Mouse (Mus musculus): ENCODE measurements around the gene Kcnk1. TPM values are rescaled to one million over a fixed set of nuclear protein-coding genes. Genes with fewer than 3 reads are reported as not detected.

Kcnk1 gene
- total RNA-seq, 1 experiment = 28.0 TPM

DNA sequence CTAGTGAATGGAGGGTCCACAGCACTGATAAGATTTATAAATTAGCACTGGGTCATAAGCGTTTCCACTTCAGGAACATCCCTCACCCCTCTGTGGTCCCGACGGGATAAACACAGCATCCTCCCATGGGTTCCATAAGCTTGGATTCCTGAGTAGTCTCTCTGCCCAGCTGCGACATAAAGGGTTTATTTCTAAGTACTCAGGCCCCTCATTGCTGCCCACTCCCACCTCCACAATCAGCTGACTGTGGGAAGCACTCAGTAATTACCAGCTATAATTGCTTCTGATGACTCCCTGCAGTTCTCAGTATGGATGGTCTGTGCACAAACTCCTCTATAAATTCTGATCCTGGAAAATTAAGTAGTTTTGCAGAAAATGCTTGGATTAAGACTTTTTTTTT, 58.9 kb downstream of the Kcnk1 start:
- TF ChIP-seq ZNF384 (IDR thresholded peaks at IDR 0.05; ENCODE audit: low read depth, low read length) (no peak), CHD2 (IDR thresholded peaks at IDR 0.05; ENCODE audit: low read depth, low read length) (no peak), ZC3H11A (IDR thresholded peaks at IDR 0.05; ENCODE audit: borderline replicate concordance, low read depth, low read length) (no peak), HCFC1 (IDR thresholded peaks at IDR 0.05; ENCODE audit: borderline replicate concordance, insufficient read depth, low read length) (no peak), MAFK (IDR thresholded peaks at IDR 0.05; ENCODE audit: insufficient read depth, low read depth, low read length) (no peak)
- Histone ChIP-seq H3K4me1 (ENCODE audit: control insufficient read depth in 2 of 2, insufficient read depth in 2 of 2, low read length in 2 of 2, poor library complexity in 1 of 2) (no peaks in the 10 kb centered on the region), H3K4me3 (ENCODE audit: insufficient read depth in 1 of 2, low read depth in 1 of 2, low read length in 2 of 2, poor library complexity in 1 of 2, severe bottlenecking in 1 of 2) (no peak overlapping the region), H3K9ac (ENCODE audit: insufficient read depth, low read depth, low read length, poor library complexity, severe bottlenecking) (no peak overlapping the region), H3K9me3 (ENCODE audit: control insufficient read depth, insufficient read depth, low read depth, low read length) (no peaks in the 10 kb centered on the region), H3K27ac (ENCODE audit: insufficient read depth, low read depth, low read length, poor library complexity, severe bottlenecking) (no peak overlapping the region), H3K36me3 (ENCODE audit: control insufficient read depth, insufficient read depth, low read length, poor library complexity, severe bottlenecking) (no peaks in the 10 kb centered on the region)
- no peak for DNase-seq (ENCODE audit: low read depth, low spot score)
- in situ Hi-C loops (cut with MboI; ENCODE audit: low sequenced_read_pairs in 2 of 2, unreplicated experiment in 2 of 2) = no loop called here

DNA sequence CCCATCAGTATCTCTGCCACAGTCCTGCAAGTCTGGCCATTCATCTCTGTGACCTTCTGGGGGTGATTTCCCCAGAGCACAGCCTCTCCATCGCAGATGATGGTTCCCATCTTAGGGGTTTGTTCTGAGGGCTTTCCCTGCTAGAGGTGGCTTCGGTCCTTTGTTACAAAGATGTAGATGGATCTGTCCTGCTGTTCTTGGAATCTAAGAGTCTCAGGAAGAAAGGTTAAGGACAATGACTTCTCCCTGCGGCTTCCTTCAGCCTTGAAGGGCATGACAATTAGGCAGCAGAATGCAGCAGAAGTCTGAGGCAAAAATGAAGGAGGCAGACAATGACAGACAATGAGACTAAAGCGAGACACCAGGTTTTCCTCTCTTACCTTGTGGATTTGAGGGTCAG, 63.9 kb downstream of the Kcnk1 start:
- H3K27ac ChIP-seq (ENCODE audit: insufficient read depth, low read depth, low read length, poor library complexity, severe bottlenecking) = no peak overlapping the region
- in situ Hi-C loops (cut with MboI; ENCODE audit: low sequenced_read_pairs in 2 of 2, unreplicated experiment in 2 of 2) = no loop called here
- no peak overlapping the region for H3K4me3 ChIP-seq (ENCODE audit: insufficient read depth in 1 of 2, low read depth in 1 of 2, low read length in 2 of 2, poor library complexity in 1 of 2, severe bottlenecking in 1 of 2)
- no peaks in the 10 kb centered on the region for H3K9me3 ChIP-seq (ENCODE audit: control insufficient read depth, insufficient read depth, low read depth, low read length)
- H3K9ac ChIP-seq (ENCODE audit: insufficient read depth, low read depth, low read length, poor library complexity, severe bottlenecking) = no peak overlapping the region
- H3K36me3 ChIP-seq (ENCODE audit: control insufficient read depth, insufficient read depth, low read length, poor library complexity, severe bottlenecking) = no peaks in the 10 kb centered on the region
- no peaks in the 10 kb centered on the region for H3K4me1 ChIP-seq (ENCODE audit: control insufficient read depth in 2 of 2, insufficient read depth in 2 of 2, low read length in 2 of 2, poor library complexity in 1 of 2)
- TF ChIP-seq ZNF384 (IDR thresholded peaks at IDR 0.05; ENCODE audit: low read depth, low read length) = no peak
- TF ChIP-seq ZC3H11A (IDR thresholded peaks at IDR 0.05; ENCODE audit: borderline replicate concordance, low read depth, low read length) = no peak
- TF ChIP-seq CHD2 (IDR thresholded peaks at IDR 0.05; ENCODE audit: low read depth, low read length) = no peak
- TF ChIP-seq HCFC1 (IDR thresholded peaks at IDR 0.05; ENCODE audit: borderline replicate concordance, insufficient read depth, low read length) = no peak
- DNase-seq (ENCODE audit: low read depth, low spot score) = peak; percentile 21

DNA sequence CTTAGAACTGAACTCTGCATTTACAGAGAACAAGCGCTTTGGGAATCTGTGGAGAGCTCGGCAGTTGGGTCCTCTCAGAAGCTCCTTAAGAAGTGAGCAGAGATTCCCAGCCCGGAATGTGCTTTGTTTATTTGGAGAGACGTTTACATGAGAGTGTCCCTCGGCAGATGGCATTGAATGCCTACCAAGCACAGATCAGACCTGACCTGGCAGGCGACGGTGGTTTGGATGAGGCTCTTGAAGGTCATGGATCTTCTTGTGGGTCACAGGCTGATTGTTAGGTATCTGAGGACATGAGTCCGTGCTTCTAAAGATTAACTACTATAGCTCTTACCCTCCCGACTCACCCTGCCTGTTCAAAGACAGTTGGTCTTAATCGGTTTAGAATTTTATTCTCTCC, 67.9 kb downstream of the Kcnk1 start:
- in situ Hi-C loops (cut with MboI; ENCODE audit: low sequenced_read_pairs in 2 of 2, unreplicated experiment in 2 of 2) = no loop called here
- no peaks in the 10 kb centered on the region for H3K36me3 ChIP-seq (ENCODE audit: control insufficient read depth, insufficient read depth, low read length, poor library complexity, severe bottlenecking)
- no peak for TF ChIP-seq ZNF384 (IDR thresholded peaks at IDR 0.05; ENCODE audit: low read depth, low read length)
- no peak for TF ChIP-seq ZC3H11A (IDR thresholded peaks at IDR 0.05; ENCODE audit: borderline replicate concordance, low read depth, low read length)
- no peak for TF ChIP-seq CHD2 (IDR thresholded peaks at IDR 0.05; ENCODE audit: low read depth, low read length)

DNA sequence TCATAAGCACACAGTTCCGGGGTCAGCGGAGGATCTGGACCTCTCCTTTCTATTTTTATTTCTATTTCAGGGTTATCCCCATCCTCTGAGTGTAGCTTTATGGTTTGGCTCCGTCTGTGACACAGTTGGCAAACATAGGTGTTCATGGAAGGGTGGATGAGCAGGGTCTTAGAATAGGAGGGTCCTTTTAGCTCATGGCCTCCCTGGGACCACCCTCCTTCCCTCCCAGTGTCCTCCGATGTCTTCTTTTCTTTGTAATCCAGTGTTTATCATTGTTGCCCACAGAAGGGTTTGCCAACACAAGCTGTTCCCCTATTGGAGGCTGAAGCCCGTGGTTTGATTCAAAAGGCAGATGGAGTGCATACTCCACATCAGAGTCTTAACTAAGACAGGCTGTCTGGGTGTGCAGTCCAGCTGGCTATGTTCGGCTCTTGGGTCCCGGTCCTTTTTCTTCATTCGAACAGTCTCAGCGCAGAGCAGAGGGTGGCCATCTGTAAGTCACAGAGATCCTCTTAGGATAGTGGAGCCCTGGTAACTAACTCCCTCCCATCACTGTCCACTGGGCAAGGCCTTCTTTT, 69.0 kb downstream of the Kcnk1 start:
- H3K9me3 ChIP-seq (ENCODE audit: control insufficient read depth, insufficient read depth, low read depth, low read length) = no peaks in the 10 kb centered on the region
- H3K36me3 ChIP-seq (ENCODE audit: control insufficient read depth, insufficient read depth, low read length, poor library complexity, severe bottlenecking) = no peaks in the 10 kb centered on the region
- no peak overlapping the region for H3K9ac ChIP-seq (ENCODE audit: insufficient read depth, low read depth, low read length, poor library complexity, severe bottlenecking)
- in situ Hi-C loops (cut with MboI; ENCODE audit: low sequenced_read_pairs in 2 of 2, unreplicated experiment in 2 of 2) = no loop called here
- no peaks in the 10 kb centered on the region for H3K4me1 ChIP-seq (ENCODE audit: control insufficient read depth in 2 of 2, insufficient read depth in 2 of 2, low read length in 2 of 2, poor library complexity in 1 of 2)
- H3K4me3 ChIP-seq (ENCODE audit: insufficient read depth in 1 of 2, low read depth in 1 of 2, low read length in 2 of 2, poor library complexity in 1 of 2, severe bottlenecking in 1 of 2) = no peak overlapping the region
- H3K27ac ChIP-seq (ENCODE audit: insufficient read depth, low read depth, low read length, poor library complexity, severe bottlenecking) = no peak overlapping the region
- DNase-seq (ENCODE audit: low read depth, low spot score) = no peak
- TF ChIP-seq MAFK (IDR thresholded peaks at IDR 0.05; ENCODE audit: insufficient read depth, low read depth, low read length) (no peak), ZNF384 (IDR thresholded peaks at IDR 0.05; ENCODE audit: low read depth, low read length) (no peak), ZC3H11A (IDR thresholded peaks at IDR 0.05; ENCODE audit: borderline replicate concordance, low read depth, low read length) (no peak), HCFC1 (IDR thresholded peaks at IDR 0.05; ENCODE audit: borderline replicate concordance, insufficient read depth, low read length) (no peak), CHD2 (IDR thresholded peaks at IDR 0.05; ENCODE audit: low read depth, low read length) (no peak)

More for the DNA sequence above, 67.9 kb downstream of the Kcnk1 start:
- no peaks in the 10 kb centered on the region for H3K4me1 ChIP-seq (ENCODE audit: control insufficient read depth in 2 of 2, insufficient read depth in 2 of 2, low read length in 2 of 2, poor library complexity in 1 of 2)
- H3K27ac ChIP-seq (ENCODE audit: insufficient read depth, low read depth, low read length, poor library complexity, severe bottlenecking) = no peak overlapping the region
- no peak for DNase-seq (ENCODE audit: low read depth, low spot score)
- no peaks in the 10 kb centered on the region for H3K9me3 ChIP-seq (ENCODE audit: control insufficient read depth, insufficient read depth, low read depth, low read length)
- H3K9ac ChIP-seq (ENCODE audit: insufficient read depth, low read depth, low read length, poor library complexity, severe bottlenecking) = no peak overlapping the region
- no peak overlapping the region for H3K4me3 ChIP-seq (ENCODE audit: insufficient read depth in 1 of 2, low read depth in 1 of 2, low read length in 2 of 2, poor library complexity in 1 of 2, severe bottlenecking in 1 of 2)

DNA sequence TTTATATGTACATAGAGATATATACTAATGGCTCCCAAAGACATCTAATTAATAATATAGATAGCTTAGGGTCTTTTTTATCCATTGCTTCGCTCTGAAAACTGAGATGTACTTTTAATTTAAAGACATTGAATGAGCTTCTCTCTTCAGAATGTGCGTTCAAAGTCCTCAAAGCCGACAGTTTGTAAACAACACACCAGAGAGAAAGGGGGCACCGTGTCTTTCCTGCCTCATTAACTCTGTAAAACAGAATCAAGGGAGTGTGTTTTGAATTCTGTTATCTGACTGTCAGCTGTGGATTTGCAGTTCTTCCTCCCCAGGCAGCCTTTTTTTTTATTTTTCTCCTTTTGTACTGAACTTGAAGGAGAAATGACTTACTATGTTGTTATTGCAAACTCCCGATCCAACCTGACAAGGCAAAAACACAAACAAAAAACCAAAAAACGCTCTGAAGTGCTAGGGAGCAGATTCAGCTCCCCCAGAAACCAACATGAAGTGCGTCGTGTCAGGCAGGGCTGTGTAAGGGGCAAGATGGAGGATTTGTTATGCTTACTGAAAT, 69.7 kb downstream of the Kcnk1 start:
- in situ Hi-C loops (cut with MboI; ENCODE audit: low sequenced_read_pairs in 2 of 2, unreplicated experiment in 2 of 2) = no loop called here
- Histone ChIP-seq H3K9me3 (ENCODE audit: control insufficient read depth, insufficient read depth, low read depth, low read length) (no peaks in the 10 kb centered on the region), H3K9ac (ENCODE audit: insufficient read depth, low read depth, low read length, poor library complexity, severe bottlenecking) (no peak overlapping the region), H3K27ac (ENCODE audit: insufficient read depth, low read depth, low read length, poor library complexity, severe bottlenecking) (no peak overlapping the region), H3K4me3 (ENCODE audit: insufficient read depth in 1 of 2, low read depth in 1 of 2, low read length in 2 of 2, poor library complexity in 1 of 2, severe bottlenecking in 1 of 2) (no peak overlapping the region), H3K4me1 (ENCODE audit: control insufficient read depth in 2 of 2, insufficient read depth in 2 of 2, low read length in 2 of 2, poor library complexity in 1 of 2) (no peaks in the 10 kb centered on the region), H3K36me3 (ENCODE audit: control insufficient read depth, insufficient read depth, low read length, poor library complexity, severe bottlenecking) (no peaks in the 10 kb centered on the region)
- TF ChIP-seq ZNF384 (IDR thresholded peaks at IDR 0.05; ENCODE audit: low read depth, low read length) (no peak), HCFC1 (IDR thresholded peaks at IDR 0.05; ENCODE audit: borderline replicate concordance, insufficient read depth, low read length) (no peak), MAFK (IDR thresholded peaks at IDR 0.05; ENCODE audit: insufficient read depth, low read depth, low read length) (no peak), CHD2 (IDR thresholded peaks at IDR 0.05; ENCODE audit: low read depth, low read length) (no peak), ZC3H11A (IDR thresholded peaks at IDR 0.05; ENCODE audit: borderline replicate concordance, low read depth, low read length) (no peak)
- no peak for DNase-seq (ENCODE audit: low read depth, low spot score)
